Mouse (Mus musculus): ENCODE data around the gene Zfp664. TPM values are rescaled to one million over a fixed set of nuclear protein-coding genes. Genes with fewer than 3 reads are reported as not detected.

Zfp664 gene
- 25.9 TPM for polyA plus RNA-seq (2012; fragmentation: generic; extraction: Trizol)
- long read RNA-seq, experiment 1, full-length matches to known transcripts: 7 of 13 reads
- long read RNA-seq, experiment 1, partial matches to known transcripts: 6 of 13 reads
- long read RNA-seq, experiment 1, other reads (novel, unspliced or antisense): 0 of 13 reads
- long read RNA-seq, experiment 2, full-length matches to known transcripts: 28 of 38 reads
- long read RNA-seq, experiment 2, partial matches to known transcripts: 1 of 38 reads
- long read RNA-seq, experiment 2, other reads (novel, unspliced or antisense): 9 of 38 reads

GRCm38 (mm10) chr5:124862013-124862866 is at the start of gene Zfp664, which contains the start of gene Ccdc92:
TSS of gene Zfp664 (plus strand) at chr5:124862691.
TSS of gene Ccdc92 (minus strand) at chr5:124862424.
- Histone ChIP-seq H3K36me3 (ENCODE audit: control insufficient read depth, insufficient read depth) (peaks cover 16% of the 10 kb centered on the region), H3K79me2 (ENCODE audit: control insufficient read depth, insufficient read depth) (peaks cover 50% of the 10 kb centered on the region), H3K27me3 (ENCODE audit: control insufficient read depth, insufficient read depth, insufficient read length) (no peaks in the 10 kb centered on the region), H3K4me3 (ENCODE audit: insufficient read depth, poor library complexity, severe bottlenecking) (peak within 1 kb of the TSS; percentile 71), H3K79me3 (ENCODE audit: low read depth) (peaks cover 34% of the 10 kb centered on the region), H3ac (ENCODE audit: control insufficient read depth, insufficient read length, low read depth) (peak within 1 kb of the TSS; percentile 82)
- TF ChIP-seq CTCF (IDR thresholded peaks at IDR 0.05; ENCODE audit: control insufficient read depth, insufficient read depth, insufficient read length) (no peak), MAX (IDR thresholded peaks at IDR 0.05) (peak; percentile 49)

GRCm38 (mm10) chr5:124814797-124815196 is 47.7 kb upstream of the Zfp664 start:
- no peaks in the 10 kb centered on the region for H3K79me2 ChIP-seq (ENCODE audit: control insufficient read depth, insufficient read depth)
- peaks cover 7% of the 10 kb centered on the region for H3K27me3 ChIP-seq (ENCODE audit: control insufficient read depth, insufficient read depth, insufficient read length)
- no peaks in the 10 kb centered on the region for H3K36me3 ChIP-seq (ENCODE audit: control insufficient read depth, insufficient read depth)
- no peak overlapping the region for H3ac ChIP-seq (ENCODE audit: control insufficient read depth, insufficient read length, low read depth)
- TF ChIP-seq CTCF (IDR thresholded peaks at IDR 0.05; ENCODE audit: control insufficient read depth, insufficient read depth, insufficient read length) (no peak), MYOD1 (IDR thresholded peaks at IDR 0.05; ENCODE audit: control insufficient read depth, insufficient read length, low read depth) (no peak), MYOG (IDR thresholded peaks at IDR 0.05; ENCODE audit: control insufficient read depth, extremely low read depth, insufficient read length) (no peak)
- no peaks in the 10 kb centered on the region for H3K79me3 ChIP-seq (ENCODE audit: low read depth)
- no peak overlapping the region for H3K4me3 ChIP-seq (ENCODE audit: insufficient read depth, poor library complexity, severe bottlenecking)

GRCm38 (mm10) chr5:124817050-124817449 is 45.4 kb upstream of the Zfp664 start:
- Histone ChIP-seq H3K79me3 (ENCODE audit: low read depth) (no peaks in the 10 kb centered on the region), H3K4me3 (ENCODE audit: insufficient read depth, poor library complexity, severe bottlenecking) (no peak overlapping the region), H3K79me2 (ENCODE audit: control insufficient read depth, insufficient read depth) (no peaks in the 10 kb centered on the region), H3K27me3 (ENCODE audit: control insufficient read depth, insufficient read depth, insufficient read length) (peaks cover 18% of the 10 kb centered on the region), H3K36me3 (ENCODE audit: control insufficient read depth, insufficient read depth) (no peaks in the 10 kb centered on the region), H3ac (ENCODE audit: control insufficient read depth, insufficient read length, low read depth) (no peak overlapping the region)
- TF ChIP-seq MYOD1 (IDR thresholded peaks at IDR 0.05; ENCODE audit: control insufficient read depth, insufficient read length, low read depth) (no peak), MYOG (IDR thresholded peaks at IDR 0.05; ENCODE audit: control insufficient read depth, extremely low read depth, insufficient read length) (no peak), CEBPB (IDR thresholded peaks at IDR 0.05; ENCODE audit: low read depth) (no peak), USF1 (IDR thresholded peaks at IDR 0.05; ENCODE audit: low read depth) (no peak), MAX (IDR thresholded peaks at IDR 0.05) (no peak), FOSL1 (IDR thresholded peaks at IDR 0.05; ENCODE audit: insufficient read depth, low read length, poor library complexity, severe bottlenecking) (no peak), CTCF (IDR thresholded peaks at IDR 0.05; ENCODE audit: control insufficient read depth, insufficient read depth, insufficient read length) (no peak)

- TF ChIP-seq CEBPB (IDR thresholded peaks at IDR 0.05; ENCODE audit: low read depth) (no peak), MAX (IDR thresholded peaks at IDR 0.05) (no peak), FOSL1 (IDR thresholded peaks at IDR 0.05; ENCODE audit: insufficient read depth, low read length, poor library complexity, severe bottlenecking) (no peak), CTCF (IDR thresholded peaks at IDR 0.05; ENCODE audit: control insufficient read depth, insufficient read depth, insufficient read length) (no peak), MYOD1 (IDR thresholded peaks at IDR 0.05; ENCODE audit: control insufficient read depth, insufficient read length, low read depth) (no peak), MYOG (IDR thresholded peaks at IDR 0.05; ENCODE audit: control insufficient read depth, extremely low read depth, insufficient read length) (no peak), USF1 (IDR thresholded peaks at IDR 0.05; ENCODE audit: low read depth) (no peak)
- Histone ChIP-seq H3K4me3 (ENCODE audit: insufficient read depth, poor library complexity, severe bottlenecking) (no peak overlapping the region), H3K27me3 (ENCODE audit: control insufficient read depth, insufficient read depth, insufficient read length) (peaks cover 44% of the 10 kb centered on the region), H3K79me3 (ENCODE audit: low read depth) (no peaks in the 10 kb centered on the region), H3K79me2 (ENCODE audit: control insufficient read depth, insufficient read depth) (no peaks in the 10 kb centered on the region), H3ac (ENCODE audit: control insufficient read depth, insufficient read length, low read depth) (no peak overlapping the region), H3K36me3 (ENCODE audit: control insufficient read depth, insufficient read depth) (no peaks in the 10 kb centered on the region)
These were observed 40.2 kb upstream of the Zfp664 start for GRCm38 (mm10) chr5:124822128-124822894.

GRCm38 (mm10) chr5:124830331-124830730 is 32.2 kb upstream of the Zfp664 start:
- Histone ChIP-seq H3K79me3 (ENCODE audit: low read depth) (no peaks in the 10 kb centered on the region), H3ac (ENCODE audit: control insufficient read depth, insufficient read length, low read depth) (no peak overlapping the region), H3K36me3 (ENCODE audit: control insufficient read depth, insufficient read depth) (no peaks in the 10 kb centered on the region), H3K79me2 (ENCODE audit: control insufficient read depth, insufficient read depth) (no peaks in the 10 kb centered on the region), H3K27me3 (ENCODE audit: control insufficient read depth, insufficient read depth, insufficient read length) (peaks cover 36% of the 10 kb centered on the region), H3K4me3 (ENCODE audit: insufficient read depth, poor library complexity, severe bottlenecking) (no peak overlapping the region)
- TF ChIP-seq MYOG (IDR thresholded peaks at IDR 0.05; ENCODE audit: control insufficient read depth, extremely low read depth, insufficient read length): no peak
- no peak for TF ChIP-seq FOSL1 (IDR thresholded peaks at IDR 0.05; ENCODE audit: insufficient read depth, low read length, poor library complexity, severe bottlenecking)
- TF ChIP-seq CTCF (IDR thresholded peaks at IDR 0.05; ENCODE audit: control insufficient read depth, insufficient read depth, insufficient read length): no peak
- TF ChIP-seq USF1 (IDR thresholded peaks at IDR 0.05; ENCODE audit: low read depth): no peak
- no peak for TF ChIP-seq MYOD1 (IDR thresholded peaks at IDR 0.05; ENCODE audit: control insufficient read depth, insufficient read length, low read depth)
- TF ChIP-seq CEBPB (IDR thresholded peaks at IDR 0.05; ENCODE audit: low read depth): no peak
- no peak for TF ChIP-seq MAX (IDR thresholded peaks at IDR 0.05)
